Mouse (Mus musculus) fibroblast of lung, adult 2 months (primary cell): ENCODE data around the gene Gm26602.
"Not testable (repeated sequence)": the region's sequence is repeated elsewhere in the genome, so short reads cannot be mapped to it uniquely, and the experiment has no call there.

Source experiments
- DNase-seq: peaks from one replicate; pipeline ENCODE4 v3.0.0-alpha.2; 2011; ENCODE audit warnings: low read depth

Gene Gm26602

GRCm38 (mm10) chr10:79933145-79933679, 22.6 kb downstream of the Gm26602 start:
- no peak for DNase-seq

DNA sequence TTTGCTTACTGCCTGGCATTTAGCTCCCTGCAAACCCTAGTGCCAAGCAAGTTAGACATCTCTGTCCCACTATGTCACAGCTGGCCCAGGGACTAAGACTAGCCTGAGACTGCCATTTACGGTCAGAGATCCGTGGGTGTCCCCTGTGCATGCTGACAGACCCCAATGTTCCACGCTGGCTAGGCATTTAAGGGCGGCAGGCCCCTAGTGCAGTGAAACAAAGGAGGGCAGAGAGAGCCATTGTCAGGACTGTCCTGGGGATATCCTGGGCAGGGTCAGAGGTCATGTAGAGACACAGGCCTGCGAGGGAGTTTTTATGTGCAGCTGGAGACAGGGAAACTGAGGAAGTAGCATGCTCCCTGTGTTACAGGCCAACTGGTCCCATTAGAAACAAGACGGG, 23.2 kb downstream of the Gm26602 start:
- DNase-seq = no peak

DNA sequence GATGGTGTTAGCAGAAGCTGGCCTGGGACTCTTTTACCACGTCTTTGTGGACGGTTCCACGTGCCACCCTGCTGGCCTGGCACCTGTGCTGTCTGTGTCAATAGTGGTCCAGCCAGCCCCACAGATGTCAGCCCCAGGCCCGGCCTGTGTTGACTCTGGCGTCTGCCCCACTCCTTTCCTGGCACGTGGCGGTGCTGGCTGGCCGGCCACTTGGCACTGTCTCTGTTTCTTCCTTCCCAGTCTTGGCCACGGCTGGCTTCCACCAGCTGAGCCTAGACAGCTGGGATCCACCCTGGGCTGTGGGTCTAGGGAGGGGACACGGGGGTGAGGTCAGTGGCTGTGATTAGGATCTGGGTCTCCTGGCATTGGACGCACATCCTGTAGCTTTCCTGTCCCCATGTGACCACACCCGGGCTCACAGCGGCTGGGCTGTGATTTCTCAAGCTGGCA, 23.6 kb downstream of the Gm26602 start:
- peak; percentile 89 for DNase-seq

GRCm38 (mm10) chr10:79934794-79935569, 24.3 kb downstream of the Gm26602 start:
- DNase-seq = no peak

DNA sequence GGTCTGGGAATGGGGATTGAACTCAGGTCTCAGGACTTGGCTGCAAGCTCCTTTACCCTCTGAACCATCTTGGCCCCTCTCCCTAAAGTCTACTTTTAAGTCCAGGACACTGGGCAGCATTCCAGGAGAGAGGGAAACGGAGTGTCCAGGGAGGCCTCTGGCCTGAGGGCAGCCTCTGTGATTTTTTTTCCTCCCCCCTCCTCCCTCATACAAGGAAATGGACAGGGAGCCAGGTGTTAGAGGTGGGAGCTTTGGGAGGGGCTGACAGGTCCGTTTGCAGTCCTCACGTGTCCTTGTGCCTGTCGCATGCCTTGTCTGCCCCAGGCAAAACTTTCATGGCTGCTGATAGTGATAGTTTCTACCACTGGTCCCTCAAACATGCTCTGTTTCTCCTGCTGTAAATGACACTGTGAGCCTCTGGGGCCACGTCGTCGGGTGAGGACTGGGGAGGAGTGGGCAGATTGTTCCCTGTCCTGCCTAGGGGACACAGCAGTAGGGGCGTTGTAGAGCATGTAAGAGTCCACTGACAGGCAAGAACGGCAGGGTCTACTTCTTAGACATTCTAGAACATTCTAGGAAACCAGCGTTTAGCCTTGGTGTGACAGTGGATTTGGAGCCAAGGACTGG, 25.7 kb downstream of the Gm26602 start:
- no peak for DNase-seq

DNA sequence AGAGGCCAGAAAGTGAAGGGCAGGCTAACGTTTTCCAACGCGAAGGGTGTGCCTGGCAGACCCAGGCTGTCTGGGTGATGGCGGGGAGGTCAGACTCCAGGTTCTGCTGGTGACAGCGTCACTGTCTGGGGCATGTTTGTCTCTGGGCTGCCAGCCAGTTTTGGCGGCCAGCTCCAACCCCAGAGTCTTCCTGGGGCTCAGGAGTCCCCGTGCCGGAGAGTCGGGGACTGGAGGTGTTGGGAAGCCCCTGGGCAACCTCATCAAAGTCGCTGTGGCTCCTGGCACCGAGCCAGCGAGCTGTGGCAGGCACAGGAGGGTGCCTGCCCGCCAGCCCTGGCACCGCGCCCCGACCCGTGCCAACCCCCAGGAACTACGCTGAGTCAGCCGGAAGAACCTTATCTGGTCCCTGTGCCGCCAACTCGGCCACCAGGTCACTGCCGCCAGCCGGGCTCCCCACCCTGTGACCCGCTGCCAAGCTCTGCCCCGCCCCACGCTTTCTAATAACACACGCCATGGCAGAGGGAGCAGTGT, 26.3 kb downstream of the Gm26602 start:
- DNase-seq = no peak

GRCm38 (mm10) chr10:79937775-79938526, 27.3 kb downstream of the Gm26602 start:
- no peak for DNase-seq

DNA sequence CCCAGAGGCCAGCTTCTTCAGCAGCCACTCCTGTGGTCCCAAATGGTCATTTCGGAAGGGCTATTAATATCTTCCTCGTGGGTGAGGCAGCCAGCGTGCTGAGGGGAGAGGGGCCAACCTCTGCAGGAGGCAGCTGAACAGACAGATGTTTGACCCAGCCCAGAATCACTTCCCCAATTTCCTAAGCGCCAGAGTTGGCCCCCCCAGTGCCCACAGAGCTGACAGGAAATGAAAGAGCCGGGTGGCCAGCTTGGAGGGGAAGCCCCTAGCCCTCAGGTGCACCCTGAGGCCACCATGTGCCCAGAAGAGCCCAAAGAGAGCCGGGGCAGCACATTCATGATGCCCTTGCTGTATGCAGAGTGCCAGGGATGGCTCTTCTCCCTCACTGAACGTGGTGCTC, 30.1 kb downstream of the Gm26602 start:
- no peak for DNase-seq

DNA sequence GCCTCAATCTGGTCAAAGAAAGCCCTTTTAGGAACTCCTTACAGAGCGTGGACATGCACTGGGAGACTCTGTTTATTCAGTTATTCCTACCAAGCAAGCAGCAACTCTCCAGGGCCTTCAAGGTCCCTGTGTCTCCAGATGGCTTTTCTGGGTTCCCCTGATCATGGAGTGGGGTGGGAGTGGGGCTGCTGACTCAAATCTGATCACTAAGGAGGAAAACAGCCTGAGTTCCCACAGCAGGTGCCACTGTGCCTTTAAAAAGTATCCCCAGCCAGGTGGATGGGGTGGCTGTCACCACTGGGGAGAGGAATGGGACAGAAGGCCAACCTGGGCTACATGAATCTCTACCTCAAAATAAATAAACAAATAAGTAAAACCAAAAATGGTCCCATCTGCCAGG, 32.3 kb downstream of the Gm26602 start:
- no peak for DNase-seq

DNA sequence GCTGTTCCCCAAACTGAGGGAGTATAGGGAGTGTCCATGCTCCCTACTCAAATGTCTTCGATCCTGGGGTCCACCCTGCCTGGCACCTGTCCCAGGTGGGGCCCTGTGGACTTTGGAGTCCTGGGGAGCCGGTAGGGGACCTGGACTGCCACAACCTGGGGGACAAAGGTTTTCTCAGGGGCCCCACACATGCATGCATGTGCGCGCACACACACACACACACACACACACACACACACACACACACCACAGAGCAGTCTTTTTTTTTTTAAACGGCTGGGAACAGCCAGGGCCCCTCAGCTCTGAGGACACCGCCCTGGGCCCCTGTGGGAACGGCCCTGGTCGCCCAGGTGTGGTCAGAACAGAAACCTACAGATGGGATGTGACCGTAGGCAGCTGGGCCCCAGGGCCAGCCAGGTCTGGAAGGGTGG, 32.8 kb downstream of the Gm26602 start:
- DNase-seq = no peak

DNA sequence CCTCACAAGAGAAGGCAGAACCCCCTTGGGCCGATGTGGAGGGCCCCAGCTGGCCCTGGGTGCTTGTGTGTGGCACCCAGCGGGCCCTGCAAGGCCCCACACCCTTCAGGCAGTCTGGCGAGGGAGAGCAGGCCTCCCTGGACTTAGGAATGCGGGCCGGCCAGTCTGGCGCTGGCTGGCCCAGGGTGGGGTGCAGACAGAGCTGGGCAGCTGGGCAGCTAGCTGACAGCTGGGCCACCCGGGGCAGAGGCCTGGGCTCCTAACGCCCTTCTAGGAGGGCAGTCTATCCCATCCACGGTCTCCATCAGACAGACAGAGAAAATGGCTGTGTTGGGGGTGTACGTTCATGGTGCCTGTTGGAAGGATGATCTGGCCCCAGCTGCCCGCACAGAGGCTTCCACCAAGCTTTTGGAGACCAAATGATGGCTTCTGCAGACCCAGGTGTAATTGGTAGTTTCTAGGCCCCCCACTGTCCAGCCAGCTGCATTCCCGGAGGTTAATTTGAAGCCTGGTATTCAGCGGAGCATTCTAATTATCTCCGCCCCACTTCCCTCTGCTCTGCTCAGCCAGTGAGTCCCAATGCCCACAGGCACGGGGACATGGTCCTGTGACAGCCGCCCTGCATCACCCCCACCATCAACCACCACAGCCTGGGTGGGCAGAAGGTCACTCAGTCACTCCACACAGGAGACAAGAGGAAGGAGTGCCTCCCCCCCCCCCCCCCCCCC, 35.0 kb downstream of the Gm26602 start:
- DNase-seq = no peak

DNA sequence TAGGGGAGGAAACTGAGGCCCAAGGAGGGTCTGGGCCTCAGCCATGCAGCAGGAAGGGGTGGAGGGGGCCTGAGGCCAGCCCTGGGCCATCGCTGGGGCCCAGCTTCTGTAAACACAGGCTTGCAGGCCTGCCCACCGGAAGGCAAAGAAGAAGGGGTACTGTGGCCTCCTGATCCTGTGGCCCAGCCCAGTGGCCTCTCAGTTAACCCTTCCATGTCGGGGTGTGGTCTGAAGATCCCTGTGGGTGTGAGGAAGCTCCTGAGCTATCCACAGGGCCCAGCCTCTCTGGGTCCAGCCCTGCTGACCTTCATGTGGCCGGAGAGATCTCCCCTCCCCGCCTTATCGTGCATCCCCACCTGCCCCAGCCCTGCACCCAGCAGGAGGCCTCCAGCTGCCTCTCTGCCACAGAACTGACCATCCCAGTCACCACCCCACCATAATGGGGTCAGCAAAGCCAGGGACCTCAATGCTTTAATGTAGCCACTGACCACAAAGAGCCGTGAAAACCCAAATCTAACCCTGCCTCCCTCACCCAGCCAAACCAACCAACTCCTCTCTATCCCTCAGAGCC, 36.2 kb downstream of the Gm26602 start:
- no peak for DNase-seq

DNA sequence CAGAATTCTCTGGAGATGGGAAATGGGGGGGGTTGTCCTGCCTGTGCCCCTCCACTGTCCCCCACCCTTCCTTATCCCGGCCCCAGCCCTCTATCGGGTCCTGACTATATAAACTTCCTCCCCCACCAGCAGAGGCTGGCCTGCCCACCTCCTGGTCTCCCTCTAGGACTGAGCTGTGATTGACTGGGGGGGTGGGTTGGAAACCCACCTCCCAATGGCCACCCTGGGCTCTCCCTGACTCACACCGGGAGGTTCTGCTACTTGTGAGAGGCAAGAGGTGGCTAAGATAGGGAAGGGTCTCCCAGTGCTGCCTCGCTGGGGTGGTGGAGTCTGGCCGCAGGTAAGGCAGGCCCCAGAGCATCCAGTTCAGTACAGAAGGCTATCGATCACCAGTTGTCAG, 36.8 kb downstream of the Gm26602 start:
- DNase-seq = no peak

- DNase-seq = no peak
Measured at GRCm38 (mm10) chr10:79949873-79950272, 39.2 kb downstream of the Gm26602 start.

- no peak for DNase-seq
Measured at GRCm38 (mm10) chr10:79950661-79951060, 40.0 kb downstream of the Gm26602 start.

GRCm38 (mm10) chr10:79953946-79954345, 43.3 kb downstream of the Gm26602 start:
- DNase-seq = no peak

- no peak for DNase-seq
Measured at GRCm38 (mm10) chr10:79955691-79956090, 45.0 kb downstream of the Gm26602 start.

DNA sequence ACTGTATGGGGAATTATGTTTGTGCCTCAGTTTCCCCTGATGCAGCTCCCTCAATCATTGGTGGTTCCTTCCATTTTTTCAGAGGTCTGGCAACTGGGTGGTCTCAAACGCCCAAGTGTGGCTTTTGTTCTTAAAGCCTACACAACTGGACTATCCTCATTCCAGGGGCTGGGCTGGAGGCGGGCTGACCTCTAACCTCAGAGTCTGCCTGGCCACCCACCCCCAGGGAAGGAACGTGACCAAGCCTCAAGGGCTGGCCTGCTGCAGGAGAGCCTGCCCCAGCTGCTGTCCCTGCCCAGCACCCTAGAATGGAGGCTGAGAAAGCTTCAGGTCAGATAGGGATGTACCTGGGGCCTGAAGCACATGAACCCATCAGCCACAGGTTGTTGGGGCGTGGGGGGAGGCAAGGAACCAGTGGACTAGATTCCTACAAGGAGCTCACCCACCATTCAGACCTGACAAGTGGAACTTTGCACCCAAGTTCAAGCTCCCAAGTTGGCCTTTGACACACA, 46.0 kb downstream of the Gm26602 start:
- DNase-seq = no peak

- no peak for DNase-seq
Measured at GRCm38 (mm10) chr10:79958140-79958816, 47.6 kb downstream of the Gm26602 start.

GRCm38 (mm10) chr10:79959412-79959811, 48.8 kb downstream of the Gm26602 start:
- not testable (repeated sequence) for DNase-seq
